Comparison of ENCODE assay signal across 10 mouse cellular contexts in genomic region chr9:63698320-63699045, GRCm38 (mm10). TPM values are rescaled to one million over a fixed set of nuclear protein-coding genes. Genes with fewer than 3 reads are reported as not detected.
DNase-seq lines count a peak whose midpoint lies in the region; ATAC-seq lines count a peak whose summit lies in the region.
"Had no signal": no experiment of that assay in that cellular context is flagged by ENCODE, and none has a peak within 500 bp of the region (broad histone marks: within the 10 kb centered on the region; RNA-seq: fewer than 3 reads in every experiment).

No protein-coding gene starts in this region.

- H3K9me3 ChIP-seq in hindbrain, embryonic 16.5 days (ENCODE audit: control insufficient read depth, low read length): no peaks in the 10 kb centered on the region
- H3K9me3 ChIP-seq in hindbrain, embryonic 13.5 days: no peaks in the 10 kb centered on the region
- no peaks in the 10 kb centered on the region for H3K9me3 ChIP-seq in embryonic facial prominence, embryonic 11.5 days (replicated peaks; ENCODE audit: control insufficient read depth, low read length)
- H3K9me3 ChIP-seq in kidney, embryonic 15.5 days (replicated peaks): no peaks in the 10 kb centered on the region

- no peak overlapping the region for H3K4me2 ChIP-seq in hindbrain, embryonic 16.5 days (ENCODE audit: low read length)
- no peak overlapping the region for H3K4me2 ChIP-seq in hindbrain, embryonic 13.5 days
- H3K4me2 ChIP-seq in embryonic facial prominence, embryonic 11.5 days (ENCODE audit: low read depth, low read length): no peak overlapping the region
- H3K4me2 ChIP-seq in kidney, embryonic 15.5 days: no peak overlapping the region

- intact Hi-C loops in gastrocnemius, postnatal 14 days (cut with DNase I; ENCODE audit: low total_unique reads): no loop called here

- no peak overlapping the region for H3K9ac ChIP-seq in hindbrain, embryonic 16.5 days (ENCODE audit: low read depth, low read length)
- no peak overlapping the region for H3K9ac ChIP-seq in hindbrain, embryonic 13.5 days
- H3K9ac ChIP-seq in embryonic facial prominence, embryonic 11.5 days (replicated peaks; ENCODE audit: low read length): no peak overlapping the region
- H3K9ac ChIP-seq in kidney, embryonic 15.5 days: no peak overlapping the region

- 0 out of 2 replicates have a peak, but pooled peaks have one; percentile 16 for ATAC-seq in hindbrain, embryonic 16.5 days
- no peak for ATAC-seq in hindbrain, embryonic 13.5 days (ENCODE audit: low FRiP score)
- ATAC-seq in embryonic facial prominence, embryonic 11.5 days (replicated peaks; ENCODE audit: insufficient number of reproducible peaks, low FRiP score, low TSS enrichment, low read depth): 0 out of 2 replicates have a peak, but pooled peaks have one; percentile 22
- peak; percentile 42 for ATAC-seq in kidney, embryonic 15.5 days (replicated peaks; ENCODE audit: low FRiP score)

- peaks cover 21% of the 10 kb centered on the region for H3K4me1 ChIP-seq in hindbrain, embryonic 16.5 days (ENCODE audit: control insufficient read depth, insufficient read depth, low read depth, low read length)
- peaks cover 43% of the 10 kb centered on the region for H3K4me1 ChIP-seq in hindbrain, embryonic 13.5 days (replicated peaks)
- peaks cover 14% of the 10 kb centered on the region for H3K4me1 ChIP-seq in embryonic facial prominence, embryonic 11.5 days (ENCODE audit: control insufficient read depth, insufficient read depth, low read length)
- peaks cover 76% of the 10 kb centered on the region for H3K4me1 ChIP-seq in kidney, embryonic 15.5 days

- no peak overlapping the region for H3K4me3 ChIP-seq in hindbrain, embryonic 16.5 days (ENCODE audit: low read length)
- no peak overlapping the region for H3K4me3 ChIP-seq in hindbrain, embryonic 13.5 days
- H3K4me3 ChIP-seq in embryonic facial prominence, embryonic 11.5 days (ENCODE audit: low read depth, low read length): no peak overlapping the region
- H3K4me3 ChIP-seq in kidney, embryonic 15.5 days (replicated peaks): no peak overlapping the region

- no peaks in the 10 kb centered on the region for H3K27me3 ChIP-seq in hindbrain, embryonic 16.5 days (replicated peaks; ENCODE audit: control insufficient read depth, insufficient read depth, low read length)
- H3K27me3 ChIP-seq in hindbrain, embryonic 13.5 days: peaks cover 4% of the 10 kb centered on the region; the same call in 1 of the 2 replicates
- H3K27me3 ChIP-seq in embryonic facial prominence, embryonic 11.5 days (ENCODE audit: control insufficient read depth, insufficient read depth, low read length): no peaks in the 10 kb centered on the region
- no peaks in the 10 kb centered on the region for H3K27me3 ChIP-seq in kidney, embryonic 15.5 days

- whole genome bisulfite sequencing in hindbrain, embryonic 16.5 days: 68% methylated on average over 5 of the region's 7 CpGs
- WGBS in hindbrain, embryonic 13.5 days: 67% methylated on average over 6 of the region's 7 CpGs
- WGBS in embryonic facial prominence, embryonic 11.5 days: 67% methylated on average over 5 of the region's 7 CpGs
- 43% methylated on average over 6 of the region's 7 CpGs for WGBS in kidney, embryonic 15.5 days

- H3K27ac ChIP-seq in hindbrain, embryonic 16.5 days (ENCODE audit: low read depth, low read length): no peak overlapping the region
- no peak overlapping the region for H3K27ac ChIP-seq in hindbrain, embryonic 13.5 days
- no peak overlapping the region for H3K27ac ChIP-seq in embryonic facial prominence, embryonic 11.5 days (replicated peaks; ENCODE audit: low read depth, low read length)
- peak overlapping the region; percentile 81 for H3K27ac ChIP-seq in kidney, embryonic 15.5 days
- H3K27ac ChIP-seq: macrophage had no signal

- no peak for DNase-seq in embryonic facial prominence, embryonic 11.5 days (ENCODE audit: low spot score)
- DNase-seq in lung, postnatal 14 days: peak; percentile 52
- DNase-seq in cerebellum, adult 8-10 months: no peak
- no peak for DNase-seq in gastrocnemius, adult 18-20 months (ENCODE audit: low spot score)
- DNase-seq in gastrocnemius, postnatal 14 days: no peak
- DNase-seq: retina, postnatal 1 day had no signal

- no peaks in the 10 kb centered on the region for H3K36me3 ChIP-seq in hindbrain, embryonic 16.5 days (ENCODE audit: control insufficient read depth, insufficient read depth, low read length)
- H3K36me3 ChIP-seq in hindbrain, embryonic 13.5 days: no peaks in the 10 kb centered on the region
- H3K36me3 ChIP-seq in embryonic facial prominence, embryonic 11.5 days (replicated peaks; ENCODE audit: control insufficient read depth, insufficient read depth, low read depth, low read length): no peaks in the 10 kb centered on the region
- no peaks in the 10 kb centered on the region for H3K36me3 ChIP-seq in kidney, embryonic 15.5 days

RNA-seq across cellular contexts. Expression of gene Smad3, which starts 59.3 kb away (rescaled TPM):
- 7.7 and 9.3 TPM in 2 replicates for polyA plus RNA-seq in hindbrain, embryonic 16.5 days (2015; fragmentation: Nextera tagmentation; extraction: Ambion mirVana)
- polyA plus RNA-seq in hindbrain, embryonic 13.5 days (2015; fragmentation: Nextera tagmentation; extraction: Ambion mirVana): 11.9 and 12.0 TPM in 2 replicates
- polyA plus RNA-seq in embryonic facial prominence, embryonic 11.5 days (2014; fragmentation: Nextera tagmentation; extraction: Ambion mirVana): 19.0 and 21.9 TPM in 2 replicates
- 25.0 and 26.5 TPM in 2 replicates for polyA plus RNA-seq in kidney, embryonic 15.5 days (2015; fragmentation: Nextera tagmentation; extraction: Ambion mirVana)
- total RNA-seq in gastrocnemius, adult 18-20 months (2021): 10 to 100 TPM; 56.8 to 76.4 TPM
- total RNA-seq in gastrocnemius, postnatal 14 days (2021): 10 to 100 TPM; 39.3 to 40.2 TPM
